Mouse (Mus musculus) liver, embryonic 14.5 days (tissue): ENCODE results near the gene Zfr.

ENCODE experiments used
- CTCF ChIP-seq: IDR thresholded peaks from 2 replicates; pipeline ENCODE4 v1.5.1; 2016; ENCODE audit warnings: antibody characterized with exemption, low read depth, control low read depth
- EP300 ChIP-seq: IDR thresholded peaks from 2 replicates; pipeline ENCODE4 v1.6.1; 2016; ENCODE audit warnings: antibody characterized with exemption, low read depth

DNA sequence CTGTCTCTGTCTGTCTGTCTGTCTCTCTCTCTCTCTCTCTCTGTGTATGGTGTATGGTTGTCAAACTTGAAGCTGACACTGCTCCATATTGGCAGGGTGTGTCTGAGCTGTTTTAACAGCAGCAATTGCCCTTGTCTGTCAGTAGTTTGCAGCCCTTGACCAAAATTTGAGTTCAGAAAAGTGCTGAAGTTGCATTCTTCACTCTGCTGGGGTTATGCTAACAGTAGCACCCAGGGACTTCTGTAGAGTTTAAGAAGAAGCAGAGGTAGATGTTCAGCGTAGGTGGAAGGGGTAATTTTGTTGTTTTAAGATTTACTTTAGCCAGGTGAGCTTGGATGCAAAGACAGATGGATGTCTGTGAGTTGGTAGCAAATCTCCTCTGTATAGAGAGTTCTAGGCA, 94.6 kb downstream of the Zfr start:
- TF ChIP-seq CTCF: no peak
- no peak for TF ChIP-seq EP300
